Mouse (Mus musculus) left cerebral cortex, adult 8-10 months (tissue): ENCODE results near the gene Lyzl6. TPM values are rescaled to one million over a fixed set of nuclear protein-coding genes. Genes with fewer than 3 reads are reported as not detected.
"Not testable (repeated sequence)": the region's sequence is repeated elsewhere in the genome, so short reads cannot be mapped to it uniquely, and the experiment has no call there.

Experiments used
- DNase-seq, 2 experiments: peaks; one replicate each; pipeline ENCODE4 v3.0.0; 2022; ENCODE audit warnings: low spot score in 2 of 2
- total RNA-seq, 4 experiments: library from RNA; stranded (reverse); gene quantifications; 2 replicates each; pipeline ENCODE4 v1.2.4; 2022

Lyzl6 gene
- under 1 TPM in 1 of 4 experiments, not detected in 3; 0.51 TPM for total RNA-seq

DNA sequence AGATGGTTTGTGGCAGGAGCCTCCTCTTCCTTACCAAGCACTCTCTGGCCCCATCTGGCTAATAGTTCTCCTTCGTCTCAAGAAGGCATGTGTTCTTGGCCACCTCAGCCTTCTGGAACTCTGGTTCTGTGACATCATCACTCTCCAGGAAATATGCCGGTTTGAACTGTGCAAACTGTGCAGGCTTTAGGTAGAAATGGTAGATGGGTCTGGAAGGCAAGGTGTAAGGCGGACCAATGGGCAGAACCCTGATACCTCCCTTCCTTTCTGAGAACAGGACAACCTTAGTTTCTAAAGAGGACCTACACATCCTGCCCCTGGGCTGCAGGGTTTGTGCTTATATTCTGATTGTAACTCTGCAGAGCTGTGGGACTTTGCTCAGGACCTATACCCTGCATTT is at the start of gene Lyzl6:
Lyzl6 (minus strand) TSS at position 101 of the 400 bp plus-strand sequence.
- DNase-seq: no peak

DNA sequence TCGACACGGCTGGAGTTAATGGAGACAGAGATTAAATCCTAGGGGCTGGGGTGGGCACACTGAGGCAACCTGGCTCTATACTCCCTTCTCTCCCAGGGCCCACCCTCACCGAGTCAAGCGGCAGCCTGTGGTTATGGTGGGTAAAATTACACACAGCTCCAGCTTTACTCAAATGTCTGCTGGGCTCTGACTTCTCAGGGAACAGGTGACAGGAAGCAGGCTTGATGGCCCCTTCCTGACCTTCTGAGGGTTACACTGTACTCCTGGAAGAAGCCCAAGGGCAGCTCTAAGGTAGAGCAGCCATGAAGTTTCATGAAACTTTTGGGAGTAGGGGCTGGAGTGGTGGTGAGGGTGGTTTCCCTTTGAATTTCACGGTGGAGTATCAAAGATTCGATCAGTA is 48.0 kb upstream of the Lyzl6 start:
- DNase-seq: no peak

- peak in 1 of 2 experiments; percentile 72 for DNase-seq
These were observed 46.6 kb upstream of the Lyzl6 start for GRCm38 (mm10) chr11:103685261-103685736.

- DNase-seq: no peak
These were observed 45.1 kb upstream of the Lyzl6 start for GRCm38 (mm10) chr11:103683667-103684334.

GRCm38 (mm10) chr11:103677042-103677441 is 38.4 kb upstream of the Lyzl6 start:
- not testable (repeated sequence) for DNase-seq

DNA sequence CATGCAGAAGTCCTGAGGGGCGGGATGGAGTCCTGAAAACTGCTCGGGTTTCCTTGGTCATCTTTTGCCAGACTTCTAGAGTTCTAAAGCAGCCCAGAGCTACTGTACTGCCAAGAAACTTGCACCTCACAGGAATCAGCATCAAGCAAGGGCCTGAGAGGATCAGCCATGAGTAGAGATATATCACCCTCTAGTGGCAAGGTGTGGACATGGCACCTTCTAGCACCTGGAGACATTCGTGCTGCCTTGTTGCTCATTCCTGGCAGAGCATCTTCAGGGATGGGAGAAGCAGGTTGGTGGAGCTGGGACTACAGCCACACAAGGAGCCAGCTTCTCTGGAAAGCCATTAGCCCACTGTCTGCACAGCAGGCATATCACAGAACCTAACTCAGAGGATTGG is 36.9 kb upstream of the Lyzl6 start:
- DNase-seq: peak in 1 of 2 experiments; percentile 79

- DNase-seq: no peak
These were observed 28.3 kb upstream of the Lyzl6 start for GRCm38 (mm10) chr11:103666907-103667426.

- DNase-seq: peak; percentile 57 to 97
These were observed 27.7 kb upstream of the Lyzl6 start for GRCm38 (mm10) chr11:103666181-103666906.

DNA sequence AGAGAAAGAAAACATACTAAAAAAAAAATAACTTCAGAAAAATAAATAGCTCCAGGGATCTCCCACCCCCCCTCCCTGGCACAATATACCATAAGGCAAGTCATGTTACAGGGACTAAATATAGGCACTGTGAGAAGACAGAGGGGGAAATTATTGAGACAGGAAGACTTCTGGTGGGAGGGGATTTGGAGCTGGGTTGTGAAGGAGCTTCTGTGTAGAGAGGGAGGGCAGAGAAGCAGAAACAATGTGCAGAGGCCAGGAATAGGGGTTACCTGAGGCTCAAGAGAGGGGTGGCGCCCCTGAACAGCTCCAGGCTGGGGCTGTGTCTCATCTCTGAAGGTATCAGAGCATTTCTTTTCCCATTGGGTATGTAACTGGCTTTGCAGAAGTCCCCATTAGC is 27.0 kb upstream of the Lyzl6 start:
- DNase-seq: peak in 1 of 2 experiments; percentile 43

GRCm38 (mm10) chr11:103663119-103663518 is 24.4 kb upstream of the Lyzl6 start:
- DNase-seq: peak in 1 of 2 experiments; percentile 51

- DNase-seq: peak in 1 of 2 experiments; percentile 90
These were observed 23.9 kb upstream of the Lyzl6 start for GRCm38 (mm10) chr11:103662546-103662945.

DNA sequence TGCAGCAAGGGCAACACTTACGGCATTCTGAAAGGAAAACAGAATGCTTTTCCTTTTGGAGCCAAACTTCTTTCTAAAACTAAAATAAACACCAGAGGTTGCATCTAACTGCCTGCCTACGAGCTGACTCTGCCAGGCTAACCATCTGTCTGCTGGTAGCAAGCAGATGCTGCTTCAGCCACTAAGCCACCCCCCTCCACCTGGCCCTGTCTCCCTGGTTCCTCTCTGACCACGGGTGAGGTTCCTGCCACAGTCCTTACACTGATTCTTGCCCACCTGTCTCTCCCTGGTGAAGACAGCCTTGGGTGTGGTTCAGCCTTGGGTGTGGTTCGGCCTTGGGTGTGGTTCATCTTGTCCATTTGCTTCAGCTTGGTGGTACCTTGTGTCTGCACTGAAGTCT is 23.2 kb upstream of the Lyzl6 start:
- peak in 1 of 2 experiments; percentile 82 for DNase-seq

DNA sequence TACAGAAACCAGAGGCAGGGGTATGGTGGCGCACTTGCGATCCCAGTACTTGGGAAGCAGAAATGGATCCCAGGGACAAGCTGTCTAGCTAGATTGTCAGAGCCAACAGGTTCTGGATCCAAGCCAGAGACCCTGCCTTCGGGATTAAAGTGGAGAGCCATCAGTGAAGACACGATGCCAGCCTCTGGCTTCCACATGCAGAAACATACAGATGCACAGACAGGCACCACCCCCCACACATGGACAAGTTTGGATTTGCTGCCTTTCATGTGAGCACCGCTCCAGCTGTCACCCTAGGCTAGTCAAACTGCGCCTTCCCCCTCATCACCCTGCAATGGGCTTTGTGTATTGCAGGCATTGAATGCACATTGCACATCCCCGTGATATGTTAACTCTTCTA is 19.5 kb upstream of the Lyzl6 start:
- DNase-seq: peak in 1 of 2 experiments; percentile 56

GRCm38 (mm10) chr11:103656520-103656919 is 17.8 kb upstream of the Lyzl6 start:
- DNase-seq: no peak

GRCm38 (mm10) chr11:103653359-103653965 is 14.8 kb upstream of the Lyzl6 start:
- DNase-seq: peak in 1 of 2 experiments; percentile 72

- DNase-seq: peak in 1 of 2 experiments; percentile 58
These were observed 12.7 kb upstream of the Lyzl6 start for GRCm38 (mm10) chr11:103651426-103651825.

DNA sequence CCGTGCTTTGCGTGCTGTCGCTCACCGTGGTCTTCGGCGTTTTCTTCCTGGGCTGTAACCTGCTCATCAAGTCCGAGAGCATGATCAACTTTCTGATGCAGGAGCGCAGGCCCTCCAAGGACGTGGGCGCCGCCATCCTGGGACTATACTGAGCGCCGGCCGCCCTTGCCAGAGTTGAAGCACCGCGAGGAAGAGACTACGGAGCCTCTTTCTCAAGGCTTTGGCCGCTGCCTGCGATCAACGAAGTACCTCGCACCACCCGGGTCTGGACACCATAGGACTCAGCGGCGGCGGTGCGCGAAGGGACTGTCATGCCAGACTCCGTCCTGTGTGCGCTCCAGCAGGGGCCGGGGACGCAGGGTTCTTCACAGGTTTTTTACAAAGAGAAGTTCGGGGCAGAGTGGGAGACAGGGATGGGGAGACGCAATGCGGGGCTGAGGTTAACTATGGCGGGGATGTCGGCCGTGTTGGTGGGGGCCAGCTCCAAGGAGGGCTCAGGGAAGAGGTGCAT is 11.3 kb upstream of the Lyzl6 start:
- no peak for DNase-seq

DNA sequence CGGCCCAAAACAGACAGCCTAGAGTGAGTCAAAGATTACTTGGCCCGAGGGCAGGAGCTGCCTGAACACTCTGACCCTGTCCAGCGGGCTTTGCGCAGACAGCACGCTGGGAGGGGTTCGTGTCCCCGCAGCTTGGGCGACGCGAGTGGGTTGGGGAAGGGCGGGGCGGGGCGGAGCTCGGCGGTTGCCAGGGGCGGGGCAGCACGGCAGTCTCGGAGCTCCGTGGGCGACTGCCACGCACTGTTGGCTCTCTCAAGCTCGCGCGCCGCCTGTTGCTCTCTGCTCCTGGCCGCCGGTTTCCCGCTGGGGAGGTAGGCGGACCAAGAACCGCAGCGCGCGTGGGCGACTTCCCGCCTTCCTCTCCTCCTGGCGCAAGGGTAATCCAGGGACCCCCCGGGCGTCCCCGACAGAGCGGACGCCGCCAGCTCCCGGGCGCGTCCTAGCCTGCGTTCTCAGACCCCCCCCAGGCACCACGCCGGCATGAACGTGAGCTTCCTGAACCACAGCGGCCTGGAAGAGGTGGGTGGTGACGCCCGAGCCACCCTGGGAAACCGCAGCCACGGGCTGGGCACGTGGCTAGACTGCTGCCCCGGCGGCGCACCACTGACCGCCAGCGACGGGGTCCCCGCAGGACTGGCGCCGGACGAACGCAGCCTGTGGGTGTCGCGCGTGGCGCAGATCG is 10.8 kb upstream of the Lyzl6 start, which contains the start of gene Rprml:
Rprml (plus strand) TSS at position 270 of the 682 bp plus-strand sequence.
- peak; percentile 65 to 91 for DNase-seq

DNA sequence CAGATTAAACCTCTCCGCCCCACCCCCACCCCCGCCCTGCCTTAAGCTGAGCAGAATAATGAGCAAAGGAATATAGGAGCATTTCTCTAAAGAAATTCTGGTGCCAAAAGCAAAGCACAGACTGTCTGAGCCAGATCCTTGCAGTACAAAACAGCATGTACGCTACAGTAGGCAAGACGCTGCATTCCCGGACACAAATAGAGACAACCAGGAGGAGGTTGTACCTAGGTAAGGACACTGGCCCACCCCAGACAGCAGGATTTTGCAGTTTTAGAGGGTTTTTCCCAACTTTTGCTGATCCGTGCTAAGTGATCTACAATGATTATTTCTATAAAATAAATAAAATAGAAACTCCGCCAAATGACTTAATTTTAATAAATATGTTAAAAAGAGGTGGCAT is 10.0 kb upstream of the Lyzl6 start:
- DNase-seq: no peak

- DNase-seq: no peak
These were observed 9.4 kb upstream of the Lyzl6 start for GRCm38 (mm10) chr11:103647921-103648620.
